Mouse (Mus musculus) right cerebral cortex, adult 2 months (tissue): ENCODE data around the gene Igsf21.

Experiments used
- DNase-seq, 2 experiments: peaks; one replicate each; pipeline ENCODE4 v3.0.0; 2021 to 2022; ENCODE audit warnings: low spot score in 2 of 2

Igsf21 gene

GRCm38 (mm10) chr4:139977308-139977781, 269.2 kb downstream of the Igsf21 start:
- DNase-seq: no peak
